Mouse (Mus musculus) lung, adult 2 months (tissue): ENCODE data around the gene Mgat1.

Source experiments
- CTCF ChIP-seq: fragments of 200-500 bp; IDR thresholded peaks from 2 replicates; pipeline ENCODE4 v1.5.1; 2011; ENCODE audit warnings: mild to moderate bottlenecking, low read length, control low read depth; ENCODE audit not compliant: insufficient read depth
- POLR2A ChIP-seq: fragments of 200-500 bp; IDR thresholded peaks from 2 replicates; pipeline ENCODE4 v1.6.1; 2011; ENCODE audit warnings: low read depth, mild to moderate bottlenecking, control low read depth, low read length, borderline replicate concordance; ENCODE audit errors: extremely low read depth

GRCm38 (mm10) chr11:49244595-49244930 is 572 bp downstream of the Mgat1 start:
- TF ChIP-seq CTCF (no peak), POLR2A (no peak)
